Mouse (Mus musculus) E14TG2a.4 (cell line): ENCODE results near the gene Gphn.

Source experiments
- H3K27me3 ChIP-seq: 2 replicates; pipeline ENCODE4 v1.6.1; 2014; ENCODE audit warnings: low read length, control low read depth; ENCODE audit not compliant: insufficient read depth
- H3K36me3 ChIP-seq: 2 replicates; pipeline ENCODE4 v1.6.1; 2014; ENCODE audit warnings: low read length, control low read depth; ENCODE audit not compliant: insufficient read depth
- H3K4me1 ChIP-seq: replicated peaks from 2 replicates; pipeline ENCODE4 v1.6.1; 2014; ENCODE audit warnings: low read depth, low read length, control low read depth
- H3K4me3 ChIP-seq: replicated peaks from 2 replicates; pipeline ENCODE4 v1.5.1; 2014; ENCODE audit warnings: mild to moderate bottlenecking, low read length
- H3K9me3 ChIP-seq: 2 replicates; pipeline ENCODE4 v1.6.1; 2014; ENCODE audit warnings: low read length, control low read depth
- CTCF ChIP-seq: conservative IDR thresholded peaks from 2 replicates; pipeline ENCODE4 v1.5.1; 2014; ENCODE audit warnings: low read length
- NANOG ChIP-seq: IDR thresholded peaks from 2 replicates; pipeline ENCODE4 v1.6.1; 2014; ENCODE audit warnings: borderline replicate concordance, low read length, mixed read lengths
- POU5F1 ChIP-seq: IDR thresholded peaks from 2 replicates; pipeline ENCODE4 v1.6.1; 2014; ENCODE audit warnings: low read length, borderline replicate concordance

The Gphn gene

GRCm38 (mm10) chr12:78659718-78660304 is 433.6 kb downstream of the Gphn start:
- TF ChIP-seq POU5F1, result no peak
- no peak for TF ChIP-seq NANOG
- TF ChIP-seq CTCF, result no peak
- no peaks in the 10 kb centered on the region for H3K27me3 ChIP-seq
- no peaks in the 10 kb centered on the region for H3K9me3 ChIP-seq
- no peaks in the 10 kb centered on the region for H3K4me1 ChIP-seq
- no peak overlapping the region for H3K4me3 ChIP-seq
- no peaks in the 10 kb centered on the region for H3K36me3 ChIP-seq

- peaks cover 4% of the 10 kb centered on the region; the same call in 1 of the 2 replicates for H3K9me3 ChIP-seq
- no peak for TF ChIP-seq NANOG
- TF ChIP-seq CTCF, result no peak
- TF ChIP-seq POU5F1, result no peak
- no peak overlapping the region for H3K4me3 ChIP-seq
- H3K27me3 ChIP-seq, result no peaks in the 10 kb centered on the region
- H3K4me1 ChIP-seq, result no peaks in the 10 kb centered on the region
- no peaks in the 10 kb centered on the region for H3K36me3 ChIP-seq
These were observed 452.1 kb downstream of the Gphn start for GRCm38 (mm10) chr12:78678101-78678806.

- Histone ChIP-seq H3K4me1 (no peaks in the 10 kb centered on the region), H3K4me3 (no peak overlapping the region), H3K9me3 (peaks cover 4% of the 10 kb centered on the region; the same call in 1 of the 2 replicates), H3K36me3 (no peaks in the 10 kb centered on the region), H3K27me3 (no peaks in the 10 kb centered on the region)
- TF ChIP-seq NANOG (no peak), POU5F1 (no peak), CTCF (no peak)
These were observed 452.6 kb downstream of the Gphn start for GRCm38 (mm10) chr12:78678807-78679189.

DNA sequence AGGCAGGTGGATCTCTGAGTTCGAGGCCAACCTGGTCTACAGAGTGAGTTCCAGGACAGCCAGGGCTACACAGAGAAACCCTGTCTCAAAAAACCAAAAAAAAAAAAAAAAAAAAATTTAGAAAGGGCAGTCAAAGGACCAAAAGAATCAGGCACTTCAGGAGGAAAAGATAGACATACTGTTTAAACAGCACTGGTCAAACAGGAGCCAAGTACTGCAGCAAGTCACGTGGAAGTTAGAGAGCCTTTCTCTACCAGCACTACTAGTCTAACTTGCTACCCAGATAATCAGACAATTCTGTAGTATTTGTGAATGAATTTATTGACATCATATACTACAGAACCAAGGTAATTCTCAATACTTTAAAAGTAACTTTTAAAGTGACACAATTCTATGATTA is 454.9 kb downstream of the Gphn start:
- Histone ChIP-seq H3K9me3 (no peaks in the 10 kb centered on the region), H3K27me3 (no peaks in the 10 kb centered on the region), H3K4me3 (no peak overlapping the region), H3K4me1 (no peaks in the 10 kb centered on the region), H3K36me3 (no peaks in the 10 kb centered on the region)
- TF ChIP-seq CTCF (no peak), POU5F1 (no peak), NANOG (no peak)

- TF ChIP-seq NANOG (no peak), CTCF (no peak), POU5F1 (no peak)
- Histone ChIP-seq H3K27me3 (no peaks in the 10 kb centered on the region), H3K4me3 (no peak overlapping the region), H3K4me1 (no peaks in the 10 kb centered on the region), H3K36me3 (no peaks in the 10 kb centered on the region), H3K9me3 (no peaks in the 10 kb centered on the region)
These were observed 456.1 kb downstream of the Gphn start for GRCm38 (mm10) chr12:78682279-78682678.

DNA sequence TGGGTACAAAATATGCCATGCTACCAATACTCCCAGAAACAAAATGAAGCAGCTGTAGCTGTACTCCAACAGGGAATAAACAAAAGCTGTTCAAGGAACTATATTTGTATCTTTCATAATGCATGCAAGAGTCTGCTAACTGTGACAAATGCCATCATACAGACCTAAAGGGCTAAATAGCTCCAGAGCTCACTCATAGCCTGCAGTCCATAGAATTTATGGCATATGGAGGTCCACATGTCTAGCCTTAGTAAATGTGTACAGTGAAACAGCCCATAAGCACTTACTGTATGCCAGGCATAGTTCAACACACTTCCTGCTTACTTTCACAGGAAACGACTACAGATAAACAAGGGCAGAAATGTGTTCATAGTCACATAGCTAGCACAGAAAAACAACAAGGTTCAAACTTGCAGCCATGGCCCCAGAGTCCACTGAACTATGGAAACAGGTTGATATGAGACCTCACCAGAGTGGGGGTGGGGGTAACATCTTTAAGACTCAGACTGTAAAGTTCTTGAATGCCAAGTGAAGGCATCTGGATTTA is 459.6 kb downstream of the Gphn start:
- no peaks in the 10 kb centered on the region for H3K4me1 ChIP-seq
- TF ChIP-seq NANOG (no peak), POU5F1 (no peak), CTCF (no peak)
- no peaks in the 10 kb centered on the region for H3K27me3 ChIP-seq

GRCm38 (mm10) chr12:78688876-78689275 is 462.7 kb downstream of the Gphn start:
- Histone ChIP-seq H3K4me3 (no peak overlapping the region), H3K4me1 (no peaks in the 10 kb centered on the region), H3K36me3 (no peaks in the 10 kb centered on the region), H3K27me3 (no peaks in the 10 kb centered on the region), H3K9me3 (no peaks in the 10 kb centered on the region)
- no peak for TF ChIP-seq NANOG

More for the DNA sequence above, 459.6 kb downstream of the Gphn start:
- H3K9me3 ChIP-seq, result no peaks in the 10 kb centered on the region
- H3K36me3 ChIP-seq, result no peaks in the 10 kb centered on the region
- H3K4me3 ChIP-seq, result no peak overlapping the region

DNA sequence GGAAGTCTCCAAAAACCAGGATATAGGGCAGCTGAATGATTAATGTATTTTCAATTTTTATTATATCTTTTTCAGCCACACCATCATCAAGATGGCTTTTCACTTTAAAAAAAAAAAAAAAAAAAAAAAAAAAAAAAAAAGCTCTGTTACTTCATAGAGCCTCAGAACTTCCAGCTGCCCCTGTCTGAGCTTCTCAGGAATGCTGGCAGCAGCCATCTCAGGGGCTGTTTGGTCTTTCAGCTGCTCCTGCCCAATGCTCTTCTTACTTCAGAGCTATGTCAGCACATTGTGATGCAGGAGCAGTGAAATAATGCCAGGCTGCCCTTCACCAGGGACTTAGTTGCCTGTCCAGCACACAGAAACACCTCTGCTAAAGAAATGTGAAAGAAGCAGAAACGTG is 465.1 kb downstream of the Gphn start, which contains the start of gene Fam71d:
Gene Fam71d (plus strand): TSS at position 211 of the 400 bp plus-strand sequence.
- Histone ChIP-seq H3K4me3 (no peak within 1 kb of the TSS), H3K27me3 (no peaks in the 10 kb centered on the region), H3K9me3 (no peaks in the 10 kb centered on the region), H3K36me3 (no peaks in the 10 kb centered on the region), H3K4me1 (no peaks in the 10 kb centered on the region)
- TF ChIP-seq NANOG (no peak), POU5F1 (no peak), CTCF (no peak)
